Mouse (Mus musculus): Measurements from ENCODE around the gene Diras2. TPM values are rescaled to one million over a fixed set of nuclear protein-coding genes. Genes with fewer than 3 reads are reported as not detected.

Diras2 gene
- polyA plus RNA-seq, 1 experiment from 2014 or later, result 0.99 TPM

GRCm38 (mm10) chr13:52572451-52573446 is 41.7 kb upstream of the Diras2 start:
- no peaks in the 10 kb centered on the region for H3K9me3 ChIP-seq (replicated peaks; ENCODE audit: control insufficient read depth, low read length)
- no peak overlapping the region for H3K9ac ChIP-seq (ENCODE audit: low read depth, low read length)
- H3K27ac ChIP-seq (ENCODE audit: low read depth, low read length), result no peak overlapping the region
- no peaks in the 10 kb centered on the region for H3K36me3 ChIP-seq (ENCODE audit: control insufficient read depth, insufficient read depth, low read length)
- no peak overlapping the region for H3K4me2 ChIP-seq
- 78% methylated on average over 9 of the region's 9 CpGs for WGBS (ENCODE audit: insufficient replicate concordance)
- H3K4me3 ChIP-seq (ENCODE audit: low read depth, low read length), result no peak overlapping the region
- H3K4me1 ChIP-seq (ENCODE audit: control insufficient read depth, insufficient read depth, low read length), result peaks cover 22% of the 10 kb centered on the region
- ATAC-seq (replicated peaks; ENCODE audit: insufficient number of reproducible peaks, low FRiP score, low TSS enrichment), result no peak
- H3K27me3 ChIP-seq (ENCODE audit: control insufficient read depth, insufficient read depth, low read length), result no peaks in the 10 kb centered on the region

GRCm38 (mm10) chr13:52571591-52572384 is 40.7 kb upstream of the Diras2 start:
- Histone ChIP-seq H3K4me3 (ENCODE audit: low read depth, low read length) (no peak overlapping the region), H3K27me3 (ENCODE audit: control insufficient read depth, insufficient read depth, low read length) (no peaks in the 10 kb centered on the region), H3K9ac (ENCODE audit: low read depth, low read length) (no peak overlapping the region), H3K9me3 (replicated peaks; ENCODE audit: control insufficient read depth, low read length) (no peaks in the 10 kb centered on the region), H3K27ac (ENCODE audit: low read depth, low read length) (no peak overlapping the region), H3K4me1 (ENCODE audit: control insufficient read depth, insufficient read depth, low read length) (peaks cover 13% of the 10 kb centered on the region), H3K4me2 (no peak overlapping the region), H3K36me3 (ENCODE audit: control insufficient read depth, insufficient read depth, low read length) (no peaks in the 10 kb centered on the region)
- 72% methylated on average over 11 of the region's 11 CpGs for WGBS (ENCODE audit: insufficient replicate concordance)
- ATAC-seq (replicated peaks; ENCODE audit: insufficient number of reproducible peaks, low FRiP score, low TSS enrichment), result no peak

DNA sequence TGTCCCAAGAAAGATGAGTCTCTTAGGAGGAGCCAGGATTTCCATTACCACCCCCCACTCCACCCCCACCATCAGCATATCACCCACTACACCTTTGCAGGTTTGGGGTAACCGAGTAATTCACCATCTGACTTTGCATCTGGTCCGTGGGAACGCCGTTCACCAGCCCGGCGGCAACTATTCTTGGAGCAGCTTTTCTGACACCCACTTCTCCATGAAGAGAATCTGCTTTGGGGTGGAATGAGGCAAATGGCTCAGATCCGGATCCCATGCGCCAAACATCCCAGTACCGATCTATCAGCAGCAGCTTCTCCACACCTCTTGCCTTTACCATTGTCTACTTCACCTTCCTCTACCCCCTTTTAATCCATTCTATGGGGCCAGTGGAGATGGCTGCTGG is 39.2 kb upstream of the Diras2 start:
- 81% methylated on average over 9 of the region's 9 CpGs for WGBS (ENCODE audit: insufficient replicate concordance)
- H3K4me1 ChIP-seq (ENCODE audit: control insufficient read depth, insufficient read depth, low read length), result no peaks in the 10 kb centered on the region

DNA sequence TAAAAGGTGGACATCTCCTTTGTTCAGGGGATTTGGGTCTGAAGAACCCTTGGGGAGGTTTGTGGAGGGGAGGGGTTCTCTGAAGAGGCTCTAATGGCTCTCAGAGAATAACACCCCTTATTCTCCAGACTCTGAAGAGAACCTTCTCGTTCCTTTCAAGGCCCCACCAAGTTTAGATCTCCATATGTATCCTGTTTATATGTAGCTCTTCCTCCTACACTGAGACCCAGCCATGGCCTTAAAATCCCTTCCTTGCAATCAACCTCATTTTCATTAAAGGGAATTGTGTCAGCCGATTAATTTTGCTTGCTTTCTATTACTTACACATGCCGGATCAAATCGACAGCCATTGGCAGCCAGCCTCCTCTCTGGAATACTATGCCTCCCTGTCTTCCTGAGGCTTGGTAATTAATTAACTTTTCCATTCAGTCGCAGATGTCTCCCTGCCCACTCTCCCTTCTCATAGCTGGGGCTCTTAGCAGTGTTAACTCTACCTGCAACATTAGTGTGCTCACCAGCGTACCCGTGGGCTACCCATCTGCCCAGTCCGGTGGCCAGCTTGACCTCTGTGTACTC is 38.2 kb upstream of the Diras2 start:
- Histone ChIP-seq H3K4me3 (ENCODE audit: low read depth, low read length) (no peak overlapping the region), H3K9ac (ENCODE audit: low read depth, low read length) (no peak overlapping the region), H3K27me3 (ENCODE audit: control insufficient read depth, insufficient read depth, low read length) (no peaks in the 10 kb centered on the region), H3K9me3 (replicated peaks; ENCODE audit: control insufficient read depth, low read length) (no peaks in the 10 kb centered on the region), H3K27ac (ENCODE audit: low read depth, low read length) (no peak overlapping the region), H3K4me2 (no peak overlapping the region), H3K4me1 (ENCODE audit: control insufficient read depth, insufficient read depth, low read length) (no peaks in the 10 kb centered on the region), H3K36me3 (ENCODE audit: control insufficient read depth, insufficient read depth, low read length) (no peaks in the 10 kb centered on the region)
- ATAC-seq (replicated peaks; ENCODE audit: insufficient number of reproducible peaks, low FRiP score, low TSS enrichment), result no peak
- WGBS (ENCODE audit: insufficient replicate concordance), result 81% methylated on average over 8 of the region's 8 CpGs

More for the DNA sequence above, 39.2 kb upstream of the Diras2 start:
- Histone ChIP-seq H3K36me3 (ENCODE audit: control insufficient read depth, insufficient read depth, low read length) (no peaks in the 10 kb centered on the region), H3K9ac (ENCODE audit: low read depth, low read length) (no peak overlapping the region), H3K27ac (ENCODE audit: low read depth, low read length) (no peak overlapping the region), H3K4me3 (ENCODE audit: low read depth, low read length) (no peak overlapping the region), H3K4me2 (no peak overlapping the region), H3K9me3 (replicated peaks; ENCODE audit: control insufficient read depth, low read length) (no peaks in the 10 kb centered on the region), H3K27me3 (ENCODE audit: control insufficient read depth, insufficient read depth, low read length) (no peaks in the 10 kb centered on the region)
- no peak for ATAC-seq (replicated peaks; ENCODE audit: insufficient number of reproducible peaks, low FRiP score, low TSS enrichment)

- H3K27ac ChIP-seq (ENCODE audit: low read depth, low read length), result no peak overlapping the region
- no peak overlapping the region for H3K4me3 ChIP-seq (ENCODE audit: low read depth, low read length)
- H3K36me3 ChIP-seq (ENCODE audit: control insufficient read depth, insufficient read depth, low read length), result no peaks in the 10 kb centered on the region
- H3K9me3 ChIP-seq (replicated peaks; ENCODE audit: control insufficient read depth, low read length), result no peaks in the 10 kb centered on the region
- no peak for ATAC-seq (replicated peaks; ENCODE audit: insufficient number of reproducible peaks, low FRiP score, low TSS enrichment)
- no peaks in the 10 kb centered on the region for H3K4me1 ChIP-seq (ENCODE audit: control insufficient read depth, insufficient read depth, low read length)
- no peaks in the 10 kb centered on the region for H3K27me3 ChIP-seq (ENCODE audit: control insufficient read depth, insufficient read depth, low read length)
- no peak overlapping the region for H3K4me2 ChIP-seq
- WGBS (ENCODE audit: insufficient replicate concordance), result 75% methylated on average over 7 of the region's 7 CpGs
- H3K9ac ChIP-seq (ENCODE audit: low read depth, low read length), result no peak overlapping the region
Measured at GRCm38 (mm10) chr13:52566777-52567176, 35.7 kb upstream of the Diras2 start.

DNA sequence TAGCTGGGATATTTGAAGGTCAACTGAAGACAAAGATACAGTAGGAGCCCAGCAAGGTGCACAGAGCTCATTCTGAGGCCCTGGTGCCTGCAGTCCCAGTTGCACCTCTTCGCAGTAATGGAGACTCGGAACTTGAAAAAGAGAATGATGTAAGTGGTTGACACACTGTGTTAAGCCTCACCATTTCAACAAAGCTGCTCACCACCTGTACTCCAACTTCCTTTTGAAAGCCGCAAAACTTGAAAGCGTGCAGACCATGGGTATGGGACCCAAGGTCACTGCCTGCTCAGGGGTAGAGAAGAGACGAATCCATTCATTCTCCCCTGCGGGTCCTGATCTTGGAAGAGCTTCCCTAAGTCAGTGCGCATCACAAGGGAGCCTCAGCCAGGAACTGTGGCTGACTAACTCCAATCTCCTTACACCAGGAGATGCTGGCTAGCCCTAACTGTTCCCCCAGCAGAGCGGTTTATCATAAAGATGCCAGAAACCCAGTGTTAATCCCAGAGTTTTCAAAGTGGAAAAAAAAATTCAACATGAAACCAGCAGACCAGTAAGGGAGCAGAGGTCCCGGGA is 35.2 kb upstream of the Diras2 start:
- H3K9ac ChIP-seq (ENCODE audit: low read depth, low read length), result no peak overlapping the region
- WGBS (ENCODE audit: insufficient replicate concordance), result 81% methylated on average over 9 of the region's 9 CpGs
- H3K9me3 ChIP-seq (replicated peaks; ENCODE audit: control insufficient read depth, low read length), result no peaks in the 10 kb centered on the region
- H3K36me3 ChIP-seq (ENCODE audit: control insufficient read depth, insufficient read depth, low read length), result no peaks in the 10 kb centered on the region
- no peak overlapping the region for H3K27ac ChIP-seq (ENCODE audit: low read depth, low read length)
- no peak overlapping the region for H3K4me3 ChIP-seq (ENCODE audit: low read depth, low read length)
- no peak for ATAC-seq (replicated peaks; ENCODE audit: insufficient number of reproducible peaks, low FRiP score, low TSS enrichment)
- no peaks in the 10 kb centered on the region for H3K4me1 ChIP-seq (ENCODE audit: control insufficient read depth, insufficient read depth, low read length)
- no peak overlapping the region for H3K4me2 ChIP-seq
- no peaks in the 10 kb centered on the region for H3K27me3 ChIP-seq (ENCODE audit: control insufficient read depth, insufficient read depth, low read length)

GRCm38 (mm10) chr13:52565103-52565739 is 34.1 kb upstream of the Diras2 start:
- Histone ChIP-seq H3K36me3 (ENCODE audit: control insufficient read depth, insufficient read depth, low read length) (no peaks in the 10 kb centered on the region), H3K27ac (ENCODE audit: low read depth, low read length) (no peak overlapping the region), H3K9ac (ENCODE audit: low read depth, low read length) (no peak overlapping the region), H3K9me3 (replicated peaks; ENCODE audit: control insufficient read depth, low read length) (no peaks in the 10 kb centered on the region), H3K4me1 (ENCODE audit: control insufficient read depth, insufficient read depth, low read length) (no peaks in the 10 kb centered on the region), H3K27me3 (ENCODE audit: control insufficient read depth, insufficient read depth, low read length) (no peaks in the 10 kb centered on the region), H3K4me2 (no peak overlapping the region), H3K4me3 (ENCODE audit: low read depth, low read length) (no peak overlapping the region)
- 83% methylated on average over 18 of the region's 18 CpGs for WGBS (ENCODE audit: insufficient replicate concordance)
- no peak for ATAC-seq (replicated peaks; ENCODE audit: insufficient number of reproducible peaks, low FRiP score, low TSS enrichment)

DNA sequence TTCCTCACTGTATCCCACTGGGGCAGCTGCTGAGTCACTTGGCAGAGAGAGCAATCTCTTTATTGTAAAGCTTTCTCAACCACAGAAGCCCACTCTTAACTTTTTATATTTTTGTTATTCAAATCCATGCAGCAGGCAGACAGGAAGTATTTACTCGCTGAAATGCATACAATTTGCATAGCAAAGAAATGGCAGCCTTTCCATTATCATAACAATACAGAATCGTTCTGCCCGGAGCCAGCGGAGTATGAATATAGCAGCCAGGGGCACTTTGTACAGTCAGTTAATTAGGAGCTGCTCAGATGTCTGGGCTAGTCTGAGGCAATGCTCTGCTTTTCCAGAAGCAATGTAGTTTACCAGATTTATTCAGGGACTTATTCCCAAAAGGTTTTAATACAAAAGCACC is 31.1 kb upstream of the Diras2 start:
- no peak overlapping the region for H3K27ac ChIP-seq (ENCODE audit: low read depth, low read length)
- no peak for ATAC-seq (replicated peaks; ENCODE audit: insufficient number of reproducible peaks, low FRiP score, low TSS enrichment)
- H3K9ac ChIP-seq (ENCODE audit: low read depth, low read length), result no peak overlapping the region
- H3K9me3 ChIP-seq (replicated peaks; ENCODE audit: control insufficient read depth, low read length), result no peaks in the 10 kb centered on the region
- H3K4me1 ChIP-seq (ENCODE audit: control insufficient read depth, insufficient read depth, low read length), result no peaks in the 10 kb centered on the region
- H3K36me3 ChIP-seq (ENCODE audit: control insufficient read depth, insufficient read depth, low read length), result no peaks in the 10 kb centered on the region
- H3K27me3 ChIP-seq (ENCODE audit: control insufficient read depth, insufficient read depth, low read length), result no peaks in the 10 kb centered on the region
- no peak overlapping the region for H3K4me2 ChIP-seq
- no peak overlapping the region for H3K4me3 ChIP-seq (ENCODE audit: low read depth, low read length)
- 64% methylated on average over 4 of the region's 4 CpGs for WGBS (ENCODE audit: insufficient replicate concordance)
